Mouse (Mus musculus): ENCODE data around the gene Podxl2. TPM values are rescaled to one million over a fixed set of nuclear protein-coding genes. Genes with fewer than 3 reads are reported as not detected.

The Podxl2 gene
- total and polyA plus RNA-seq, 2 experiments from 2014 or later = 60.8 to 90.9 TPM

GRCm38 (mm10) chr6:88803957-88804695 is 70.7 kb downstream of the Podxl2 start:
- H3K9me3 ChIP-seq (replicated peaks; ENCODE audit: control insufficient read depth, low read length) = no peaks in the 10 kb centered on the region
- ATAC-seq (ENCODE audit: insufficient read depth, low read depth) (peak; percentile 81), DNase-seq (ENCODE audit: low spot score) (peak; percentile 70)

DNA sequence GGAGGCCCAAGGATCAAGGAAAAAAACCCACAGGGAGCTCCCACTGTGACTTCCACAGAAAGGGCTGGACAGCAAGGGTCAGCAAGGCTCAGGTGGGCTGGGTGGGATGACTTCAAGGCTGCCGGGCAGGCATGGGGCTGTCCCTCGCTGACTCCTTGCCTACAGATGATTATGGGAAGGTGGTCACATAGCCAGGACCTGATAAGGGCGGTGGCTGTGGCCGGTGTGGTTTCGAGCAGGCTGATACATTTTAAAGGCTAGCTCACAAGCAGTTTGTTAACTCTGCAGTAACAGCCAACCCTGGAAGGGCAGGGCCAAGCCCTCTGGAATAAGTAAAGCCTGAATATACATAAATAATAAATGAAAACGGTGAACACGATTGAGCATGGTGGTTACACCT is 71.8 kb downstream of the Podxl2 start:
- no peaks in the 10 kb centered on the region for H3K27me3 ChIP-seq (ENCODE audit: control insufficient read depth, insufficient read depth, low read length)
- no peaks in the 10 kb centered on the region for H3K36me3 ChIP-seq (replicated peaks; ENCODE audit: control insufficient read depth, insufficient read depth, low read length)
- H3K4me1 ChIP-seq (ENCODE audit: control insufficient read depth, insufficient read depth) = peaks cover 10% of the 10 kb centered on the region; the same call in 1 of the 2 replicates
- H3K4me3 ChIP-seq (ENCODE audit: low read depth, low read length) = no peak overlapping the region
- 67% methylated on average over 7 of the region's 7 CpGs for WGBS
- no peak for DNase-seq (ENCODE audit: low spot score)
- TF ChIP-seq CTCF (IDR thresholded peaks at IDR 0.05; ENCODE audit: low read depth) = no peak
- H3K4me2 ChIP-seq (ENCODE audit: low read depth, low read length) = no peak overlapping the region
- no peaks in the 10 kb centered on the region for H3K9me3 ChIP-seq (replicated peaks; ENCODE audit: control insufficient read depth, low read length)
- no peak overlapping the region for H3K9ac ChIP-seq (replicated peaks; ENCODE audit: low read depth, low read length)
- ATAC-seq (ENCODE audit: insufficient read depth, low read depth) = no peak
- H3K27ac ChIP-seq (ENCODE audit: low read depth) = no peak overlapping the region

More at GRCm38 (mm10) chr6:88803957-88804695, 70.7 kb downstream of the Podxl2 start:
- H3K27ac ChIP-seq (ENCODE audit: low read depth) = peak overlapping the region; percentile 28; the same call in 1 of the 2 replicates
- no peak overlapping the region for H3K9ac ChIP-seq (replicated peaks; ENCODE audit: low read depth, low read length)
- TF ChIP-seq EP300 (IDR thresholded peaks at IDR 0.05; ENCODE audit: low read depth) (no peak), CTCF (IDR thresholded peaks at IDR 0.05; ENCODE audit: low read depth) (no peak)
- H3K4me1 ChIP-seq (ENCODE audit: control insufficient read depth, insufficient read depth) = peaks cover 10% of the 10 kb centered on the region; the same call in 1 of the 2 replicates
- H3K4me2 ChIP-seq (ENCODE audit: low read depth, low read length) = no peak overlapping the region
- no peak overlapping the region for H3K4me3 ChIP-seq (ENCODE audit: low read depth, low read length)
- H3K36me3 ChIP-seq (replicated peaks; ENCODE audit: control insufficient read depth, insufficient read depth, low read length) = no peaks in the 10 kb centered on the region
- no peaks in the 10 kb centered on the region for H3K27me3 ChIP-seq (ENCODE audit: control insufficient read depth, insufficient read depth, low read length)
- 33% methylated on average over 4 of the region's 4 CpGs for WGBS

- DNase-seq (ENCODE audit: low spot score) = no peak
- Histone ChIP-seq H3K9ac (replicated peaks; ENCODE audit: low read depth, low read length) (no peak overlapping the region), H3K27me3 (ENCODE audit: control insufficient read depth, insufficient read depth, low read length) (no peaks in the 10 kb centered on the region), H3K27ac (ENCODE audit: low read depth) (no peak overlapping the region), H3K36me3 (replicated peaks; ENCODE audit: control insufficient read depth, insufficient read depth, low read length) (no peaks in the 10 kb centered on the region), H3K4me1 (ENCODE audit: control insufficient read depth, insufficient read depth) (peaks cover 10% of the 10 kb centered on the region; the same call in 1 of the 2 replicates), H3K9me3 (replicated peaks; ENCODE audit: control insufficient read depth, low read length) (no peaks in the 10 kb centered on the region), H3K4me2 (ENCODE audit: low read depth, low read length) (no peak overlapping the region), H3K4me3 (ENCODE audit: low read depth, low read length) (no peak overlapping the region)
- ATAC-seq (ENCODE audit: insufficient read depth, low read depth) = peak; percentile 48
- TF ChIP-seq CTCF (IDR thresholded peaks at IDR 0.05; ENCODE audit: low read depth) (no peak), EP300 (IDR thresholded peaks at IDR 0.05; ENCODE audit: low read depth) (no peak)
- WGBS = 16% methylated on average over 3 of the region's 3 CpGs
These were observed 74.1 kb downstream of the Podxl2 start for GRCm38 (mm10) chr6:88800735-88801134.

GRCm38 (mm10) chr6:88800191-88800590 is 74.7 kb downstream of the Podxl2 start:
- Histone ChIP-seq H3K4me1 (ENCODE audit: control insufficient read depth, insufficient read depth) (peaks cover 10% of the 10 kb centered on the region; the same call in 1 of the 2 replicates), H3K36me3 (replicated peaks; ENCODE audit: control insufficient read depth, insufficient read depth, low read length) (no peaks in the 10 kb centered on the region), H3K9ac (replicated peaks; ENCODE audit: low read depth, low read length) (no peak overlapping the region), H3K4me2 (ENCODE audit: low read depth, low read length) (no peak overlapping the region), H3K4me3 (ENCODE audit: low read depth, low read length) (no peak overlapping the region), H3K27ac (ENCODE audit: low read depth) (no peak overlapping the region), H3K27me3 (ENCODE audit: control insufficient read depth, insufficient read depth, low read length) (no peaks in the 10 kb centered on the region), H3K9me3 (replicated peaks; ENCODE audit: control insufficient read depth, low read length) (no peaks in the 10 kb centered on the region)
- DNase-seq (ENCODE audit: low spot score) (no peak), ATAC-seq (ENCODE audit: insufficient read depth, low read depth) (no peak)
- 78% methylated on average over 7 of the region's 7 CpGs for WGBS
- no peak for TF ChIP-seq CTCF (IDR thresholded peaks at IDR 0.05; ENCODE audit: low read depth)
- no peak for TF ChIP-seq EP300 (IDR thresholded peaks at IDR 0.05; ENCODE audit: low read depth)

GRCm38 (mm10) chr6:88794561-88794971 is 80.3 kb downstream of the Podxl2 start:
- Histone ChIP-seq H3K9ac (replicated peaks; ENCODE audit: low read depth, low read length) (no peak overlapping the region), H3K9me3 (replicated peaks; ENCODE audit: control insufficient read depth, low read length) (no peaks in the 10 kb centered on the region), H3K4me3 (ENCODE audit: low read depth, low read length) (no peak overlapping the region), H3K27ac (ENCODE audit: low read depth) (no peak overlapping the region), H3K36me3 (replicated peaks; ENCODE audit: control insufficient read depth, insufficient read depth, low read length) (no peaks in the 10 kb centered on the region), H3K4me1 (ENCODE audit: control insufficient read depth, insufficient read depth) (peaks cover 18% of the 10 kb centered on the region), H3K27me3 (ENCODE audit: control insufficient read depth, insufficient read depth, low read length) (no peaks in the 10 kb centered on the region), H3K4me2 (ENCODE audit: low read depth, low read length) (no peak overlapping the region)
- no peak for ATAC-seq (ENCODE audit: insufficient read depth, low read depth)
- DNase-seq (ENCODE audit: low spot score) = no peak
- WGBS = 71% methylated on average over 14 of the region's 14 CpGs
- no peak for TF ChIP-seq CTCF (IDR thresholded peaks at IDR 0.05; ENCODE audit: low read depth)
- no peak for TF ChIP-seq EP300 (IDR thresholded peaks at IDR 0.05; ENCODE audit: low read depth)
